11 mouse cellular contexts compared by ENCODE assay signal in the genomic region with DNA sequence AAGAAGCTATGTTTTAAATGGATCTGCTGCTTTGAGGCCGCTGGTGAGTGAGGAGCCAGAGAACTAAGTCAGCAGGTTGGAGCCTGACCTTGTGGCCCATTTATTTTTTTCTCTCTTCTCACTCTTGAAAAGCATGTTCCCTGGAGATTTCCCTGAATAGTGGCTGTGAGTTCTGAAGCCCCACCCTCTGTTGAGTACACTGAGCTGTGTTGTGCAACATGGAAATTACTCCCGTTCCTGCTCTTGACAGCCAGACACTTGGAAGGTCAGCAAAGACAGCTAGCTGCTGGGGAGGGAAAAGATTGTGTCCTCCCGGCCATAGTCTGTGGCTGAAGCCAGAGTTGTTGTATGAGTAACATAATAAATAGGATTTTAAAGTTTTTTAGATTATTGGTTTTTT.
A peak's percentile ranks its signal among the peaks of the same experiment; 100 is the strongest.
DNase-seq lines count a peak whose midpoint lies in the region; ATAC-seq and TF ChIP-seq lines count a peak whose summit lies in the region.
"Had no signal": no experiment of that assay in that cellular context is flagged by ENCODE, and none has a peak within 500 bp of the region (broad histone marks: within the 10 kb centered on the region; RNA-seq: fewer than 3 reads in every experiment).

No protein-coding gene starts in this region.

- intact Hi-C loops in left cerebral cortex, postnatal 25 days (cut with DNase I): no loop called here

- no peak for ATAC-seq in midbrain, postnatal 0 days (ENCODE audit: low FRiP score)
- no peak for ATAC-seq in midbrain, embryonic 15.5 days (replicated peaks)
- ATAC-seq in cerebellum, adult (ENCODE audit: insufficient number of reproducible peaks, low FRiP score, low TSS enrichment): no peak

- H3K27me3 ChIP-seq in midbrain, postnatal 0 days (ENCODE audit: insufficient read depth, low read length): no peaks in the 10 kb centered on the region
- no peaks in the 10 kb centered on the region for H3K27me3 ChIP-seq in midbrain, embryonic 15.5 days (replicated peaks)
- H3K27me3 ChIP-seq in heart, embryonic 10.5 days (ENCODE audit: insufficient read depth, poor library complexity, severe bottlenecking): no peaks in the 10 kb centered on the region
- H3K27me3 ChIP-seq: CH12.LX; hindbrain, embryonic 15.5 days had no signal

- DNase-seq in midbrain, postnatal 0 days (ENCODE audit: low spot score): peak; percentile 40
- DNase-seq in heart, embryonic 10.5 days (ENCODE audit: low spot score): peak; percentile 81
- peak; percentile 56 for DNase-seq in kidney, postnatal 10 days
- peak; percentile 47 to 66 for DNase-seq in lung, postnatal 4 days
- no peak for DNase-seq in left cerebral cortex, postnatal 25 days (ENCODE audit: low spot score in 2 of 2)
- no peak for DNase-seq in left cerebral cortex, adult 9 months (ENCODE audit: low spot score in 2 of 2)

- no peak overlapping the region for H3K4me2 ChIP-seq in midbrain, postnatal 0 days (ENCODE audit: low read depth, low read length, poor library complexity, severe bottlenecking)
- no peak overlapping the region for H3K4me2 ChIP-seq in midbrain, embryonic 15.5 days
- H3K4me2 ChIP-seq: hindbrain, embryonic 15.5 days had no signal

- H3K9me3 ChIP-seq in midbrain, postnatal 0 days (ENCODE audit: low read length): no peaks in the 10 kb centered on the region
- H3K9me3 ChIP-seq in midbrain, embryonic 15.5 days: no peaks in the 10 kb centered on the region
- no peaks in the 10 kb centered on the region for H3K9me3 ChIP-seq in heart, embryonic 10.5 days
- H3K9me3 ChIP-seq: hindbrain, embryonic 15.5 days had no signal

- 61% methylated on average over 3 of the region's 3 CpGs for WGBS in midbrain, postnatal 0 days
- 55% methylated on average over 3 of the region's 3 CpGs for WGBS in midbrain, embryonic 15.5 days
- WGBS in heart, embryonic 10.5 days: 19% methylated on average over 3 of the region's 3 CpGs

- H3K9ac ChIP-seq in midbrain, postnatal 0 days (replicated peaks; ENCODE audit: low read length, poor library complexity, severe bottlenecking): no peak overlapping the region
- H3K9ac ChIP-seq in midbrain, embryonic 15.5 days: no peak overlapping the region
- H3K9ac ChIP-seq: hindbrain, embryonic 15.5 days had no signal

- H3K27ac ChIP-seq in midbrain, postnatal 0 days (ENCODE audit: low read depth, low read length): no peak overlapping the region
- H3K27ac ChIP-seq in midbrain, embryonic 15.5 days: no peak overlapping the region
- peak overlapping the region; percentile 23; the same call in 1 of the 2 replicates for H3K27ac ChIP-seq in heart, embryonic 10.5 days
- H3K27ac ChIP-seq: hindbrain, embryonic 15.5 days had no signal

- no peaks in the 10 kb centered on the region for H3K4me1 ChIP-seq in midbrain, postnatal 0 days (ENCODE audit: insufficient read depth, low read length)
- no peaks in the 10 kb centered on the region for H3K4me1 ChIP-seq in midbrain, embryonic 15.5 days
- H3K4me1 ChIP-seq in heart, embryonic 10.5 days: peaks cover 36% of the 10 kb centered on the region
- H3K4me1 ChIP-seq: hindbrain, embryonic 15.5 days had no signal

- no peak for TF ChIP-seq CTCF in midbrain, postnatal 0 days (IDR thresholded peaks at IDR 0.05)

- no peaks in the 10 kb centered on the region for H3K36me3 ChIP-seq in midbrain, postnatal 0 days (ENCODE audit: insufficient read depth, low read length)
- no peaks in the 10 kb centered on the region for H3K36me3 ChIP-seq in midbrain, embryonic 15.5 days (replicated peaks)
- H3K36me3 ChIP-seq in heart, embryonic 10.5 days: no peaks in the 10 kb centered on the region
- H3K36me3 ChIP-seq: hindbrain, embryonic 15.5 days had no signal

- H3K4me3 ChIP-seq in midbrain, postnatal 0 days (ENCODE audit: low read depth, low read length): no peak overlapping the region
- H3K4me3 ChIP-seq in midbrain, embryonic 15.5 days: no peak overlapping the region
- H3K4me3 ChIP-seq in heart, embryonic 10.5 days: no peak overlapping the region
- H3K4me3 ChIP-seq: hindbrain, embryonic 15.5 days; myocyte had no signal

Comparison
In these comparisons a context has a peak if more than half of its experiments do, and no peak if none do; other contexts are left out.
1. DNase-seq: peak in midbrain, postnatal 0 days (single experiment), heart, embryonic 10.5 days (single experiment), kidney, postnatal 10 days (single experiment) and lung, postnatal 4 days (2 of 2); none in left cerebral cortex, postnatal 25 days (0 of 2) and left cerebral cortex, adult 9 months (0 of 2).